Mouse (Mus musculus) C2C12 (cell line): Measurements from ENCODE around the gene Stx3.

Experiments used
- MAX ChIP-seq: IDR thresholded peaks from one replicate; pipeline ENCODE4 v1.6.1; 2011; ENCODE audit warnings: mild to moderate bottlenecking, control low read depth
- MYOD1 ChIP-seq: IDR thresholded peaks from one replicate; pipeline ENCODE4 v1.6.1; 2011; ENCODE audit warnings: low read depth; ENCODE audit not compliant: control insufficient read depth, insufficient read length

GRCm38 (mm10) chr19:11823346-11824065, 4.3 kb upstream of the Stx3 start:
- TF ChIP-seq MAX (no peak), MYOD1 (no peak)
